Mouse (Mus musculus) MEL (cell line): ENCODE measurements around the gene Tmcc3.

ENCODE experiments used
- CHD2 ChIP-seq: IDR thresholded peaks from 2 replicates; pipeline ENCODE4 v1.6.1; 2011; ENCODE audit warnings: low read length, improper control_type of control experiment
- CTCF ChIP-seq, 3 experiments: IDR thresholded peaks in 2 of 3; conservative IDR thresholded peaks in 1 of 3; 2 replicates each; pipeline ENCODE4 v1.5.1; 2011 to 2012; ENCODE audit warnings: low read length in 3 of 3, low read depth in 2 of 3, mild to moderate bottlenecking in 2 of 3, improper control_type of control experiment in 1 of 3, inconsistent platforms in 1 of 3, mixed read lengths in 1 of 3, moderate library complexity in 1 of 3; ENCODE audit not compliant: control insufficient read depth in 1 of 3, insufficient read depth in 1 of 3, poor library complexity in 1 of 3, severe bottlenecking in 1 of 3
- ELF1 ChIP-seq: IDR thresholded peaks from 2 replicates; pipeline ENCODE4 v1.6.1; 2014; ENCODE audit warnings: low read depth, mild to moderate bottlenecking, inconsistent platforms, low read length, improper control_type of control experiment, moderate library complexity
- MYC ChIP-seq: IDR thresholded peaks from 2 replicates; pipeline ENCODE4 v1.6.1; 2011; ENCODE audit warnings: low read depth, mild to moderate bottlenecking, low read length, improper control_type of control experiment, moderate library complexity
- NRF1 ChIP-seq: IDR thresholded peaks from 2 replicates; pipeline ENCODE4 v1.6.1; 2014; ENCODE audit warnings: low read depth, mild to moderate bottlenecking, inconsistent platforms, low read length, improper control_type of control experiment, moderate library complexity; ENCODE audit not compliant: poor library complexity, insufficient read depth, severe bottlenecking
- POLR2A ChIP-seq, 2 experiments: IDR thresholded peaks; 2 replicates each; pipeline ENCODE4 v1.6.1; 2011 to 2012; ENCODE audit warnings: low read length in 2 of 2, mild to moderate bottlenecking in 2 of 2, control low read depth in 1 of 2, improper control_type of control experiment in 1 of 2, low read depth in 1 of 2, moderate library complexity in 1 of 2; ENCODE audit not compliant: control insufficient read depth in 1 of 2, insufficient read depth in 1 of 2, poor library complexity in 1 of 2
- SMC3 ChIP-seq: IDR thresholded peaks from 2 replicates; pipeline ENCODE4 v1.6.1; 2011; ENCODE audit warnings: low read depth, low read length, improper control_type of control experiment

GRCm38 (mm10) chr10:94550649-94551048 lies 238.9 kb downstream of the Tmcc3 start:
- TF ChIP-seq CHD2 (no peak), MYC (no peak), SMC3 (no peak), POLR2A (IDR thresholded peaks at IDR 0.05; ENCODE audit: control insufficient read depth in 1 of 2, insufficient read depth in 1 of 2, low read depth in 1 of 2, low read length in 2 of 2, poor library complexity in 1 of 2) (no peak), NRF1 (no peak), CTCF (IDR thresholded peaks at IDR 0.05 in 2 of 3, conservative IDR thresholded peaks at IDR 0.05 in 1 of 3; ENCODE audit: control insufficient read depth in 1 of 3, insufficient read depth in 1 of 3, low read depth in 2 of 3, low read length in 3 of 3, poor library complexity in 1 of 3, severe bottlenecking in 1 of 3) (no peak), ELF1 (no peak)
